Mouse (Mus musculus): Measurements from ENCODE around the gene Gm7361.
"Not testable (repeated sequence)": the region's sequence is repeated elsewhere in the genome, so short reads cannot be mapped to it uniquely, and the experiment has no call there.

Gene Gm7361

GRCm38 (mm10) chr5:26257391-26257790 lies at the start of gene Gm7361:
Gene Gm7361 (plus strand): TSS chr5:26257691.
- DNase-seq (ENCODE audit: low spot score): not testable (repeated sequence)

- no peak for DNase-seq (ENCODE audit: low spot score)
Measured at GRCm38 (mm10) chr5:26211030-26211429, 46.5 kb upstream of the Gm7361 start.

GRCm38 (mm10) chr5:26222076-26222475 lies 35.4 kb upstream of the Gm7361 start:
- no peak for DNase-seq (ENCODE audit: low spot score)

- DNase-seq (ENCODE audit: low spot score): not testable (repeated sequence)
Measured at GRCm38 (mm10) chr5:26266656-26267055, 9.2 kb downstream of the Gm7361 start.

GRCm38 (mm10) chr5:26280361-26280760 lies 22.9 kb downstream of the Gm7361 start:
- no peak for DNase-seq (ENCODE audit: low spot score)

GRCm38 (mm10) chr5:26281717-26282116 lies 24.2 kb downstream of the Gm7361 start:
- no peak for DNase-seq (ENCODE audit: low spot score)

- peak; percentile 18 for DNase-seq (ENCODE audit: low spot score)
Measured at GRCm38 (mm10) chr5:26282282-26282681, 24.8 kb downstream of the Gm7361 start.

GRCm38 (mm10) chr5:26283399-26283798 lies 25.9 kb downstream of the Gm7361 start:
- DNase-seq (ENCODE audit: low spot score): no peak

- no peak for DNase-seq (ENCODE audit: low spot score)
Measured at GRCm38 (mm10) chr5:26291621-26292020, 34.1 kb downstream of the Gm7361 start.

- no peak for DNase-seq (ENCODE audit: low spot score)
Measured at GRCm38 (mm10) chr5:26293258-26293657, 35.8 kb downstream of the Gm7361 start.

All from testis, postnatal 14 days (tissue).